Mouse (Mus musculus) ES-Bruce4 (cell line): ENCODE data around the gene Glb1. TPM values are rescaled to one million over a fixed set of nuclear protein-coding genes. Genes with fewer than 3 reads are reported as not detected.
"Not testable (repeated sequence)": the region's sequence is repeated elsewhere in the genome, so short reads cannot be mapped to it uniquely, and the experiment has no call there.

ENCODE experiments used
- H3K27ac ChIP-seq: 2 replicates; pipeline ENCODE4 v1.5.1; 2012; ENCODE audit warnings: low read length, inconsistent platforms; ENCODE audit not compliant: insufficient read depth
- H3K27me3 ChIP-seq: 2 replicates; pipeline ENCODE4 v1.6.1; 2012; ENCODE audit warnings: mild to moderate bottlenecking, low read length, inconsistent platforms; ENCODE audit not compliant: control insufficient read depth, poor library complexity, insufficient read depth, severe bottlenecking
- H3K36me3 ChIP-seq: 2 replicates; pipeline ENCODE4 v1.6.1; 2012; ENCODE audit warnings: inconsistent platforms, mild to moderate bottlenecking, low read length, moderate library complexity; ENCODE audit not compliant: control insufficient read depth, poor library complexity, insufficient read depth, severe bottlenecking
- H3K4me1 ChIP-seq: one replicate; pipeline ENCODE4 v1.8.1; 2011; ENCODE audit warnings: low read length; ENCODE audit not compliant: control insufficient read depth, insufficient read depth
- H3K4me3 ChIP-seq: 2 replicates; pipeline ENCODE4 v1.5.1; 2011; ENCODE audit warnings: low read depth, mild to moderate bottlenecking, low read length
- H3K9ac ChIP-seq: 2 replicates; pipeline ENCODE4 v1.6.1; 2012; ENCODE audit warnings: low read depth, mild to moderate bottlenecking, inconsistent platforms; ENCODE audit not compliant: poor library complexity, severe bottlenecking
- H3K9me3 ChIP-seq: replicated peaks from 2 replicates; pipeline ENCODE4 v1.6.1; 2012; ENCODE audit warnings: mild to moderate bottlenecking, low read length, inconsistent platforms; ENCODE audit not compliant: control insufficient read depth, poor library complexity, insufficient read depth, severe bottlenecking
- CTCF ChIP-seq: IDR thresholded peaks from one replicate; pipeline ENCODE4 v1.8.1; 2011; ENCODE audit warnings: low read depth, low read length
- EP300 ChIP-seq: IDR thresholded peaks from 2 replicates; pipeline ENCODE4 v1.6.1; 2011; ENCODE audit warnings: low read depth, low read length; ENCODE audit not compliant: insufficient read depth
- POLR2A ChIP-seq: IDR thresholded peaks from one replicate; pipeline ENCODE4 v1.8.1; 2011; ENCODE audit warnings: low read length; ENCODE audit not compliant: insufficient read depth
- polyA plus RNA-seq: library from polyadenylated mRNA; stranded (reverse); fragments of >200 nt; gene quantifications from 2 replicates; pipeline ENCODE4 v1.2.4, GENCODE M21; 2011; ENCODE audit warnings: low read depth; ENCODE audit not compliant: missing spikeins, insufficient read depth, insufficient read length

The Glb1 gene
- polyA plus RNA-seq, 1 experiment: 41.1 TPM

DNA sequence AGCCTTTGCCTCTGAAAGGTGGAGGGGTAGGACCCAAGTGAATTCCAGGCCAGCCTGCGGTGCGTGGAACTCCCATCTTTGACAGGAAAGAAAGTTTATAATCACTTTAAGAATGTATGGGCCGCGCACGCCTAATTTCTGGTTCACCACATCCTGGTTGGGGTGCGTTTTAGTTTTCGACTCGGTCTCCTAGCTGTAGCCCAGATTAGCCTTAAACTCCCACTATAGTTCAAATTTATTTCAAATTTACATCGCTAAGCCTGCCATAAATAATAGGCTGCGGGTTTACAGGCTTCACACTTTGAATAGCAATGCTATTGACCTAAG, 10.2 kb upstream of the Glb1 start:
- Histone ChIP-seq H3K27ac (no peak overlapping the region), H3K36me3 (no peaks in the 10 kb centered on the region), H3K4me3 (peak overlapping the region; percentile 91), H3K9me3 (no peaks in the 10 kb centered on the region), H3K9ac (peak overlapping the region; percentile 82), H3K4me1 (peaks cover 2% of the 10 kb centered on the region), H3K27me3 (no peaks in the 10 kb centered on the region)
- TF ChIP-seq POLR2A (no peak), CTCF (no peak), EP300 (no peak)

DNA sequence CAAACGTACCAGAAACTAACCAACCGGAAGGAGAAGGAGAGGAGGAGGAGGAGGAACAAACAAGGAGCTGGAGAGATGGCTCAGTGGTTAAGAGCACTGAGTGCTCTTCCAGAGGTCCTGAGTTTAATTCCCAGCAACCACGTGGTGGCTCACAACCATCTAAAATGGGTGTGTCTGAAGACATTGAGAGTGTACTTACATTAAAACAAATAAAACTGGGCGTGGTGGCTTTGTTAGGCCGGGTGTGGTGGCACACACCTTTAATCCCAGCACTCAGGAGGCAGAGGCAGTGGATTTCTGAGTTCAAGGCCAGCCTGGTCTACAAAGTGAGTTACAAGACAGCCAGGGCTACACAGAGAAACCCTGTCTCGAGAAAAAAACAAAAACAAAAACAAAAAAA, 6.7 kb upstream of the Glb1 start:
- H3K4me3 ChIP-seq, H3K9ac ChIP-seq, H3K36me3 ChIP-seq, H3K27me3 ChIP-seq, H3K4me1 ChIP-seq, H3K9me3 ChIP-seq: not testable (repeated sequence)
- 0 out of 2 replicates have a peak, but pooled peaks have one; percentile 15 for TF ChIP-seq EP300
- H3K27ac ChIP-seq: peak overlapping the region; percentile 63

GRCm38 (mm10) chr9:114394677-114395076, 6.2 kb upstream of the Glb1 start:
- no peaks in the 10 kb centered on the region for H3K9me3 ChIP-seq
- no peaks in the 10 kb centered on the region for H3K27me3 ChIP-seq
- no peaks in the 10 kb centered on the region for H3K36me3 ChIP-seq
- H3K4me3 ChIP-seq: no peak overlapping the region
- no peak for TF ChIP-seq CTCF
- no peak for TF ChIP-seq POLR2A
- no peak for TF ChIP-seq EP300
- peak overlapping the region; percentile 63 for H3K27ac ChIP-seq
- peaks cover 2% of the 10 kb centered on the region for H3K4me1 ChIP-seq
- peak overlapping the region; percentile 42; the same call in 1 of the 2 replicates for H3K9ac ChIP-seq

DNA sequence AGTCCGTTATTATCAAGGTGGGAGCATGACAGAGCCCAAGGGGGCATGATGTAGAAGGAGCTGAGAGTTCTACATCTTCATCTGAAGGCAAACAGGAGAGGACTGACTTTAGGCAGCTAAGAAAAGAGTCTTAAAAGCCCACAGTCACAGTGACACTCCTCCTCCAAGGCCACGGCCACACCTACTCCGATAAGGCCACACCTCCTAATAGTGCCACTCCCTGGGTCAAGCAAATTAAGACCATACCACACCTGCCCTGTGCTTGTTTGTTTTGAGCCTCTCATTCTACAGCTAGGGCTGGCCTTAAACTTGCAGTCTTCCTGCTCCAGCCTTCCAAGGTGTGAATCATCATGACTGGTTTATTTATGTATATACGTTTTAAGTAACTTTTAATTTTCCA, 5.6 kb upstream of the Glb1 start:
- H3K4me1 ChIP-seq: peaks cover 2% of the 10 kb centered on the region

DNA sequence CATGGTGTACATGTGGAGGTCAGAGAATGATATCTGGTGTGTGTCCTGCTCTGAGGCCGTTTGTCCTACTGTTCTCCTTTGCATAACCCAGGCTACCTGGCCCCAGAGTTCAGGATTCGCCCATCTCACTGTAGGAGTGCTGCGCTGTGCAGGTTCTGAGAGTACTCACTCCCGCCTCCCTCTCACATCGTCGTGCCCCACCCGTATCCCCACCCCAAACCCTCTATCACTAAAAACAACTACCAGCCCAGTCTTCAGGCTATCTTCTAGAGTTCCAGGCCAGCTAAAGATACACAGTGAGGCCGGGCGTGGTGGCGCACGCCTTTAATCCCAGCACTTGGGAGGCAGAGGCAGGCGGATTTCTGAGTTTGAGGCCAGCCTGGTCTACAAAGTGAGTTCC, 1.2 kb upstream of the Glb1 start:
- Histone ChIP-seq H3K4me3 (no peak overlapping the region), H3K9ac (no peak overlapping the region), H3K27me3 (no peaks in the 10 kb centered on the region), H3K27ac (no peak overlapping the region), H3K4me1 (no peaks in the 10 kb centered on the region), H3K36me3 (no peaks in the 10 kb centered on the region), H3K9me3 (no peaks in the 10 kb centered on the region)
- TF ChIP-seq CTCF: no peak
- no peak for TF ChIP-seq EP300
- no peak for TF ChIP-seq POLR2A

More for the DNA sequence above, 5.6 kb upstream of the Glb1 start:
- H3K36me3 ChIP-seq: no peaks in the 10 kb centered on the region
- H3K9ac ChIP-seq: no peak overlapping the region
- no peak overlapping the region for H3K4me3 ChIP-seq
- no peaks in the 10 kb centered on the region for H3K9me3 ChIP-seq
- no peaks in the 10 kb centered on the region for H3K27me3 ChIP-seq
- TF ChIP-seq EP300 (peak; percentile 46; the same call in 1 of the 2 replicates), CTCF (no peak)
- H3K27ac ChIP-seq: peak overlapping the region; percentile 63; the same call in 1 of the 2 replicates

GRCm38 (mm10) chr9:114400588-114400948, 308 bp upstream of the Glb1 start:
- H3K9ac ChIP-seq: peak overlapping the region; percentile 77; the same call in 1 of the 2 replicates
- no peaks in the 10 kb centered on the region for H3K27me3 ChIP-seq
- TF ChIP-seq EP300: no peak
- TF ChIP-seq CTCF: no peak
- TF ChIP-seq POLR2A: no peak
- peak overlapping the region; percentile 86 for H3K4me3 ChIP-seq
- no peaks in the 10 kb centered on the region for H3K9me3 ChIP-seq
- no peaks in the 10 kb centered on the region for H3K4me1 ChIP-seq
- peaks cover 4% of the 10 kb centered on the region for H3K36me3 ChIP-seq
- H3K27ac ChIP-seq: peak overlapping the region; percentile 56

DNA sequence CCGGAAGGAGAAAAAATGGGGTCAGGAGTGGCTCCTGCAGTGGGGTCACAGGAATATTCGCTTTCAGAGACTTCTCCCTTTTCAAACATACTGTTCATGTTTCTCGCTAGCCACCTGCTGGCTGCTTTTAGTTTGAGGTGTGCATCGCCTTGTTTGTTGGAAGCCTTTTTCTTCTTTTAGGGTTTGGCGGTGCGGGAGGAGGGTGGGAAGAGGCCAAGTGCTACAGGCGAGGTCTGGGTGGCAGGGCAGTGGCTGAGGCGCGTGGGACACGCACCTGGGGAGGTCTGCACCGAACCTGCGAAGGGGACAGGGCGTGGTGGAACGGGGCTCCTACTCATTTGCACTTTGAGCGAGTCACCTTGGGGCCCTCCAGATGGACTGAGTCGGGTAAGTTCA, 807 bp downstream of the Glb1 start:
- H3K4me3 ChIP-seq: peak overlapping the region; percentile 86
- H3K4me1 ChIP-seq: no peaks in the 10 kb centered on the region
- peak overlapping the region; percentile 77 for H3K9ac ChIP-seq
- H3K27me3 ChIP-seq: no peaks in the 10 kb centered on the region
- H3K9me3 ChIP-seq: no peaks in the 10 kb centered on the region
- no peak for TF ChIP-seq CTCF
- TF ChIP-seq POLR2A: no peak
- TF ChIP-seq EP300: no peak
- 0 out of 2 replicates have a peak overlapping the region, but pooled peaks have one; percentile 5 for H3K27ac ChIP-seq
- peaks cover 12% of the 10 kb centered on the region for H3K36me3 ChIP-seq
